Mouse (Mus musculus) olfactory bulb, adult 2 months (tissue): Measurements from ENCODE around the gene Fubp3. TPM values are rescaled to one million over a fixed set of nuclear protein-coding genes. Genes with fewer than 3 reads are reported as not detected.

Experiments
- H3K27ac ChIP-seq: fragments of 200-500 bp; 2 replicates; pipeline ENCODE4 v1.5.1; 2012; ENCODE audit warnings: low read depth, low read length; ENCODE audit not compliant: insufficient read depth
- H3K4me1 ChIP-seq: fragments of 200-500 bp; 2 replicates; pipeline ENCODE4 v1.6.1; 2012; ENCODE audit warnings: low read length; ENCODE audit not compliant: control insufficient read depth, insufficient read depth
- H3K4me3 ChIP-seq: fragments of 200-500 bp; 2 replicates; pipeline ENCODE4 v1.5.1; 2012; ENCODE audit warnings: mild to moderate bottlenecking, low read depth, low read length, moderate library complexity; ENCODE audit not compliant: insufficient read depth
- CTCF ChIP-seq: fragments of 200-500 bp; IDR thresholded peaks from 2 replicates; pipeline ENCODE4 v1.5.1; 2012; ENCODE audit warnings: low read depth, mild to moderate bottlenecking, low read length, moderate library complexity; ENCODE audit not compliant: insufficient read depth
- POLR2A ChIP-seq: fragments of 200-500 bp; IDR thresholded peaks from 2 replicates; pipeline ENCODE4 v1.6.1; 2012; ENCODE audit warnings: mild to moderate bottlenecking, low read depth, low read length, moderate library complexity; ENCODE audit not compliant: insufficient read depth
- WGBS: fragments of 180-500 bp; shearing (Covaris S2); methylation state at CpG from one replicate; pipeline ENCODE4 v1.1.7; 2018; 5-methylcytosine and 5-hydroxymethylcytosine counted together
- polyA plus RNA-seq: library from polyadenylated mRNA; stranded (reverse); fragments of >200 nt; gene quantifications from 2 replicates; pipeline ENCODE4 v1.2.4, GENCODE M21; 2012; ENCODE audit warnings: low replicate concordance; ENCODE audit not compliant: missing spikeins, insufficient read depth, insufficient read length

Fubp3 gene
- polyA plus RNA-seq, 1 experiment = not detected

DNA sequence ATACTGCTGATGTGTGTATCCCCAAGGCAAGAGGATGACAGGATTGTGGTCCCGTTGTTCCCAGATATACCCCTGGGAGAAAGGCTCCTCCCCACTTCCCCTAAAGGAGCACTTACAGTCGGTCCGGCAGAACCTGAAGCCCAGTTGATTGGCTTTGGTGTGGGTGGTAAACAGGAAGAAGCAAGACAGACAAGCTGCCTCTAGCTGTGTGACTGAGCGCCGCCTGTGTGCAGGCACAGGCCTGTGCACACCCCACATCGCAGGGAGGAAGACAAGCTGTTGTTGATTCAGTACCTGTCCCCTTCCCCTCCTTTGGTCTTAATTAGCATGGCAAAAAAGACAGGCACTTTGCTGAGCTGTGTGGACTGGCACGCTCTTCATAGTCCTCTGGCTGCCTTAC is 41.3 kb downstream of the Fubp3 start:
- no peak for TF ChIP-seq POLR2A
- TF ChIP-seq CTCF = no peak
- Histone ChIP-seq H3K27ac (no peak overlapping the region), H3K4me1 (no peaks in the 10 kb centered on the region), H3K4me3 (no peak overlapping the region)
- 89% methylated on average over 7 of the region's 7 CpGs for WGBS

DNA sequence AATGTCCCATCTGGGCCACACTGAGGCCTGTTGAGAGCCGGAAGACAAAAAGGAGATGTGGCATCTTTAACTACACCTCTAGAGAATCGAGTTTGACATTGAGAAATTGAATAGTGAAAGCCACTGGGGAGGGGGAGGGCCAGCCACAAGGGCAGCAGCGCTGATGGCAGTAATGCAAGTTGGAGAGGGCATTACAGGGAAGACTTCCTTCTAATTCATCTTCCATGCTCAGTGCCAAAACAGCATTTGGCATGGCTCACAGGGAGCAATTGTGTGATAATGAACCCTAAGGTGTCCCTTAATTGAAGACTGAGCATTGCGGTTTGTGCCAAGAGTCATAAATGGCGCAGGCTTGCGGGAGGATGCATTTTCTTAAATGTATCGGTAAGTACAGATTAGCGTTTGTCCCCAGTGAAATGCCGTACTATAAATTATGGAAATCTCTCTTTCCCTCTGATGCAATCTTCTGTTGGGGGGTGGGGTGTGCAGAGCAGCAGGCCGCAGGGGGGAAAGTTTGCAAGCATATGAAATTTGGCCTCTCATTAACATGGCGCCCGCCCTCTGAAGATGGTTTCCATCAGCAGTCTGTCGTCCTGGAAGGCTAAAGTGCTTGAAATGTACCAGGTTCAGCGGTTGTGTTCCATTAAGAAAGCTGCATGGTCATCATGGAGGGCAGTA is 46.2 kb downstream of the Fubp3 start:
- WGBS = 60% methylated on average over 14 of the region's 14 CpGs
- Histone ChIP-seq H3K4me3 (no peak overlapping the region), H3K27ac (no peak overlapping the region), H3K4me1 (no peaks in the 10 kb centered on the region)
- no peak for TF ChIP-seq CTCF
- TF ChIP-seq POLR2A = no peak

DNA sequence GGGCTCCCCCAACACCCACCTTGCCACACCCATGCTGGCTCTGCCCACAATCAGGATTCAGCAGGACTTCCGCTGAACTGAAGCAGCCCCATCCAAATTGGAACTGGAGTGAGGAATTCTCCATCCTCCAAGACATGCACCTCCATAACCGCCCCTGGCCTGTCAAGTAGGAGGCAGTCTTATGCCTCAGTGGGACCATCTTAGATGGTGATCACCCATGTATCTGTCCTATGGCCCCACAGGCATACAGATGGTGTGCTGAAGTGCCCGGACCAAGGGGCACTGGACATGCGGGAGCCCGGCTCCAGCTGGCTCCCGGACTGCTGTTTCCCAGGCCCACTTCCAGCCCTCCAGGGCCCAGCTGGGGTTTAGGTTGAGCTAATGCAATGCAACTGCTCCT is 46.8 kb downstream of the Fubp3 start:
- WGBS = 95% methylated on average over 6 of the region's 6 CpGs
- TF ChIP-seq POLR2A (no peak), CTCF (no peak)
- H3K4me1 ChIP-seq = no peaks in the 10 kb centered on the region
- H3K4me3 ChIP-seq = no peak overlapping the region
- no peak overlapping the region for H3K27ac ChIP-seq

DNA sequence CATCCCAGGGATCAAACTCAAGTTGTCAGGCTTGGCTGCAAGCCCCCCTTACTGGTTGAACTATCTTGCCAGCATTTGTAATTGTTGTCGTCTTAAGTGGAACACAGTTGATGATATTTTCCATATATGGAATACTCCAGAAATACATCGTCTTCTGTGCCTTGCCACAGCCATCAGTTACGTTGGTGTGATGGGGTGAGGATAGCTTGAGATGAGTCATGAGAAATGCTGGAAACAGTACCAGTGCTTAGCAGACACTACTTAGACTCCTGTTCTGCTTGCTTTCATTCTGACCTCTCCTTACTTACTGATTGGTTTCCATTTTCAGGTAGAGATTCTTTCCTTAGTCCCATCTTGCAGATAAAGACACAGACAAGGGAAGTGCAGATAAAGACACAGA is 61.1 kb downstream of the Fubp3 start:
- WGBS = 61% methylated on average over 3 of the region's 3 CpGs
- Histone ChIP-seq H3K27ac (no peak overlapping the region), H3K4me3 (no peak overlapping the region), H3K4me1 (peaks cover 17% of the 10 kb centered on the region)
- TF ChIP-seq CTCF (no peak), POLR2A (no peak)

DNA sequence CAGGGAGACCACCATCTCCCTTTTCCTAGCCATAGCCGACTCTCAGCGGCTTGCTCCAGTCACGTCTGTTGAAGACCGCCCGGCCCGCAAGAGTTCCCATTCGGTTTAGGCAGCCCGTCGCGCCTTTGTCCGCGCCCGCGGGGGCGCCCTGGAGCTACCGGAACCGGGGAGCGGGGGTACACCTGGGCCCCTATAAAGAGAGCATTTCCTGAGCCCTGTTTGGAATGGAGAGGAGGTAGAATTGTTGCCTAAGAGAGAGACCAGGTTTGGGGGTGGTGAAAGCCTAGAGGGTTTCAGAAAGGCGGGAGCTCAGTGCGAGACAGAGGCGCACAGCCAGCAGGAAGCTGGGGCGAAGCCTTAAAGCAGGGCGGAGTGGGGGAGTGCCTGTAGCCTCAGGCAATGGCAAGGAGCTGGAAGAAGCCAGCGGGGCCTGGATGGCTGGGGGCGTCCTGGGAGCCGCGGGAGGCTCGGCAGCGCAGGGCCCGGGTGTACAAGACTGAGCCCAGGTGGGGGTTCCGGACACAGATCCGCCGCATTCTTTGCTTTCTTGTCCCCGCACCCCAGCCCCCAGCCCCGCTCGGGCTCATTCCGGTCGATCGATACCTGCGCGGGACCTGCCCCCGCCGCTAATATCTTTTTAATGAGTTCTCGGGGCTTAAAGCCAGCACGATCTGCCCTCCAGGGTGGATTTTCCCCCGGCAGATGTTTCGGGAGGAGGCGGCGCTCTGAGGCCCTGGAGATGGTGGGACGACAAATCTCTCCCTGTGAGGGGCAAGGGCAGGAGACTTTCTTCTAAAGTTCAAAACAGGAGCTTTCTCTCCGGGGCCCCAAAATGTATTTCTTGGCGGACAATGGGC is 63.1 kb downstream of the Fubp3 start:
- peaks cover 26% of the 10 kb centered on the region for H3K4me1 ChIP-seq
- no peak overlapping the region for H3K27ac ChIP-seq
- no peak overlapping the region for H3K4me3 ChIP-seq
- TF ChIP-seq POLR2A (no peak), CTCF (no peak)
- 2% methylated on average over 49 of the region's 52 CpGs for WGBS

DNA sequence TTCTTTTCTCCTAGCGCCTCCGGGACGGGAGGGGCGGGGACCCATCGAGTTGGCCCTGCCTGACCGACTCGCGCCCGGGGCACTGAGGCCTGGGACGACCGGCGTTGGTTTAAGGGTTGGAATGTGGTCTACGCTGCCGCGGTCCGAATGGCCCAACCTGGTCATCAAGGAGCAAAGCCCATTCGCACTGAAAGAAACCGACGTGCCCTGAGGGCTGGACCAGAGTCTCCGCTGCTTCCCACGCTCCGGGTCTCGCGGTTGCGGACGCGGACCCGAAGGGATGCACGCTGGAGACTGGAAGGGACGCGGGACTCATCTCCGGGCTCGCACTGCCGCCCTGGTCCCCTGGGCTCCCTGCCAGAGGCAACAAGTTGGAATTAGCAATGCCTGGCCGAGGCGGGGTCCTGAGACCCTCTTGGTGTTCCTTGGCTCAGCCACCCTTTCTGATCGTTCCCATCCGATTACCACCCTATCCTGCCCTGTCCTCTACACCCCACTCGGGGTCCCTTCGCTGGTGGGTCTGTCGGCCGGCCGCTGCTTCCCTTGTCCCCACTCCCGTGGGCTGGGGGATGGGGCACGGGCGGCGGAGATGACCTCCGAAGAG is 63.8 kb downstream of the Fubp3 start:
- Histone ChIP-seq H3K4me3 (no peak overlapping the region), H3K27ac (no peak overlapping the region), H3K4me1 (peaks cover 28% of the 10 kb centered on the region)
- WGBS = 1% methylated on average over 48 of the region's 48 CpGs
- TF ChIP-seq POLR2A = no peak
- no peak for TF ChIP-seq CTCF

DNA sequence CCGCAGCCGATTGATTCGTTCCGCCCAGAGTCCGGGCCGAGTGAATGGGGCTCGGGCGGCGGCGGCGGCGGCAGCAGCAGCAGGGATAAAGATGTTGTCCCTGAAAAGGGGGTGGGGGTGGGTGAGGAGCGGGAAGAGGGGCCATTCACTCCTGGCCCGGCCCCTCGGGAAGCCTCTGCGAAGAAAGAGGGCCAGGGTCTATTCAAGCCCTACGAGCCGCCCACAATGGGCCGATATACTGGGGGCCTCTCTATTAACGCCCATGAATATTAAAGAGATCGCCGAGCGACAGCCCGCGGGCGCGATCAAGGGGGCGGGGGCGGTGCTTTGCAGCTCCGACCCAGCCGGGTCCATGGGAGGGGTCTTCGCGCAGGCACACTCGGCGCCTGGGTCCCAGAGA is 64.3 kb downstream of the Fubp3 start:
- Histone ChIP-seq H3K27ac (no peak overlapping the region), H3K4me1 (peaks cover 29% of the 10 kb centered on the region), H3K4me3 (no peak overlapping the region)
- WGBS = 2% methylated on average over 35 of the region's 35 CpGs
- no peak for TF ChIP-seq POLR2A
- no peak for TF ChIP-seq CTCF

DNA sequence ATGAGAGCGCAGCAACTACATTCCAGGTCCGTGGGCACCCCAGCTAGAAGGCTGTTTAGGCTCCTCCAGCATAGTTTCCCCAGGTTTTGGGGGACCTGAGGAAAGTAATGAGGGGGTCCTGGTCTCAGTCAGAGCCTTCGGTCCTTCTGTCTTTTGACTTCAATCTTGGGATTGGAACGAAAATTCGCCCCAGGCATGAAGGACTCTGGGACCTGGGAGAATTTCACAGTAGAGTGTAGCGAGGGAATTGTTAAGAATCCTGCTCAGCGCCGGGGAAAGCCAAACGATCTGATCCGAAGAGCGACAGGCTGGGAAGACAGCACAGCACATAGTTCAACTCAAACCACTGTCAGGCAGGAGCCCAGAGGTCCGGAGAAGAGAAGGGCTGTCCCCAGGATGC is 64.9 kb downstream of the Fubp3 start:
- no peak overlapping the region for H3K27ac ChIP-seq
- 3% methylated on average over 12 of the region's 12 CpGs for WGBS
- peaks cover 29% of the 10 kb centered on the region for H3K4me1 ChIP-seq
- no peak for TF ChIP-seq CTCF
- TF ChIP-seq POLR2A = no peak
- H3K4me3 ChIP-seq = no peak overlapping the region

DNA sequence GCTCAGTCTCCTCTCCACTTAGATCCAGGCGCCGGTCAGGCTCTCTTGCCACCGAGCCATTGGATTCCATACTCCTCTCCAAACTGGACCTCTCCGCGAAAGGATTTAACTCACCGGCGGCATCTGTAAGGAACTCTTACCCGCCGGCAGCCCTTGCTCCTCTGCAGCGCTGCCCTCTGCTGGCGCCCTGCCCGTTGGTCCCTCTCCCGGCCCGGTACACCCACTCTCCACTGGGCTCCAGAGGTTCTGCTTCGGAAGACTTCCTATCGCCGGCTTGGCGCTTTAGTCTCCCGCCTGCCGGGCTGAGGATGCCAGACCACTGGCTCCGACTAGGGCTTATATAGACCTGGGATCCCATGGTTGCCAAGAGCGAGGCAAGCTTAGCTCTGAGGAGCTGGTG is 65.4 kb downstream of the Fubp3 start:
- WGBS = 2% methylated on average over 22 of the region's 22 CpGs
- Histone ChIP-seq H3K27ac (no peak overlapping the region), H3K4me3 (no peak overlapping the region), H3K4me1 (peaks cover 29% of the 10 kb centered on the region)
- TF ChIP-seq CTCF (peak; percentile 51; the same call in 1 of the 2 replicates), POLR2A (no peak)
